Mouse (Mus musculus): ENCODE data around the gene Nkx2-2. TPM values are rescaled to one million over a fixed set of nuclear protein-coding genes. Genes with fewer than 3 reads are reported as not detected.

Gene Nkx2-2
- total RNA-seq (2023), result not detected

DNA sequence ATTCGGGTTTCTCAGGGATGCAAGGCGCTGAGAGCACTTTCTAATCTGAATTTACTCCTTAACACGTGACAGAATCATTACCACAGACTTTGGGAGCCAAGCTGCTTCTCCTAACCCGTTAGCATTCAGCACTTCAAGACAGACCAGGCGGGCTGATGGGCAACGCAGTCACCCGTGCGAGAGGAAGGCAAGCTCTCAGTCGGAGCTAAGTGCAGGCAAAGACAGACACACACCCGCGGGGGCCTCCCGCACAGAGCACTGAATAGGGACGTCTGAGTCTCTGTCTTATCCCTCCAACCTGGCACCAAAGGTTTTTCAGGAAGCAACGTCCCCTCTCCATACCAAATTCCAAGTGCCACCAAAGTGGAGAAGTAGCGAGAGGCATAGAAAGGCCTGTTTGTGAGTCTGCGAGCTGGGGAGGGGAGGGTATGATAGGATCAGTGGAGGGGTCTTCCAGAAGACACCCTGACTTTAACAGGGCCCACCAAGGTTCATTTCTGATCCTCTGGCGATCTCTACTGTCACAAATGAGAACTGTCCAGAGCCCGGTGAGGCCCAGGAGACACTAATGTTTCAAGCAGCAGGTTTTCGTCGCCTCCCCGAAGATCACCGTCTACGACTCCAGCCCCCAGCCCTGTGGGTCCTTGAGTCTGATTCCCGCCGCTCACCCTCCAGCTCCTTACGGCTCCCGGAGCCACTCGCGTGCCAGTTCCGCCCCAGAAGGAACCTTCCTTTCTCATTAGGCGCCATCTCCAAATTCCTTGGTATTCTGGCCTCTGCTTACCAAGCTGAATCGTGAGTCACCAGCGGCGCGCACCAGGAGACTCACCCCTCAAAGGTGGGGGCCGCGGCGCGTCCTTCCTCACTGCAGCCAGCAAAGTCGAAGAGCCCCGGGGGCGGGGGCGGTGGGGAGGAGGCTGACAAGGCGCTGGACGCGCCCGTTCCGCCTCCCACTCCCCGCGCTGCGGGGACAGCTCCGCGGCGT lies at the start of gene Nkx2-2:
Nkx2-2 (minus strand) TSS at position 973 of the 985 bp plus-strand sequence.

Other genes with a start within 250 kb of the Nkx2-2 start
- 10 to 100 TPM; 51.1 to 70.4 TPM for gene Xrn2, start 181.2 kb downstream of the Nkx2-2 start, total RNA-seq (2023)
- not detected for gene Nkx2-4, start 108.8 kb downstream of the Nkx2-2 start, total RNA-seq (2023)
- not detected for gene Pax1, start 167.7 kb upstream of the Nkx2-2 start, total RNA-seq (2023)

Data from neutrophil, adult 59 days (primary cell).